Mouse (Mus musculus) G1E (cell line): ENCODE data around the gene B3gnt2.

Experiments used
- CTCF ChIP-seq: IDR thresholded peaks from 2 replicates; pipeline ENCODE4 v1.5.1; 2012; ENCODE audit warnings: low read depth, low read length, inconsistent platforms, mixed read lengths
- GATA1 ChIP-seq: IDR thresholded peaks from 2 replicates; pipeline ENCODE4 v1.6.1; 2012; ENCODE audit warnings: borderline replicate concordance, low read length, inconsistent platforms, mixed read lengths
- GATA2 ChIP-seq: IDR thresholded peaks from 2 replicates; pipeline ENCODE4 v1.6.1; 2012; ENCODE audit warnings: low read depth, low read length, inconsistent platforms, borderline replicate concordance
- TAL1 ChIP-seq: conservative IDR thresholded peaks from 2 replicates; pipeline ENCODE4 v1.6.1; 2012; ENCODE audit warnings: low read depth, low read length, inconsistent platforms, mixed read lengths

- TF ChIP-seq CTCF, result no peak
- TF ChIP-seq GATA1, result no peak
- TF ChIP-seq TAL1, result no peak
- no peak for TF ChIP-seq GATA2
These were observed 115.4 kb downstream of the B3gnt2 start for GRCm38 (mm10) chr11:22745356-22745755.
